Mouse (Mus musculus) neural tube, embryonic 14.5 days (tissue): ENCODE results near the gene Myh3. TPM values are rescaled to one million over a fixed set of nuclear protein-coding genes. Genes with fewer than 3 reads are reported as not detected.

Experiments
- ATAC-seq: fragments of 200-750 bp; cut with Nextera tagmentation; 2 replicates; pipeline ENCODE4 v1.8.0; 2017; ENCODE audit warnings: low read depth, mild to moderate bottlenecking, moderate TSS enrichment, moderate library complexity
- H3K27ac ChIP-seq: fragments of 300-500 bp; sonication (generic); 2 replicates; pipeline ENCODE4 v1.5.1; 2014; ENCODE audit warnings: low read depth, mild to moderate bottlenecking, control low read depth, low read length, moderate library complexity, mixed read lengths
- H3K27me3 ChIP-seq: fragments of 300-500 bp; sonication (generic); 2 replicates; pipeline ENCODE4 v1.6.1; 2014; ENCODE audit warnings: low read length; ENCODE audit not compliant: control insufficient read depth, insufficient read depth
- H3K36me3 ChIP-seq: fragments of 300-500 bp; sonication (generic); 2 replicates; pipeline ENCODE4 v1.6.1; 2014; ENCODE audit warnings: low read length, mixed read lengths; ENCODE audit not compliant: control insufficient read depth, insufficient read depth
- H3K4me1 ChIP-seq: fragments of 300-500 bp; sonication (generic); 2 replicates; pipeline ENCODE4 v1.6.1; 2014; ENCODE audit warnings: low read length; ENCODE audit not compliant: control insufficient read depth, insufficient read depth
- H3K4me2 ChIP-seq: fragments of 300-500 bp; sonication (generic); 2 replicates; pipeline ENCODE4 v1.6.1; 2014; ENCODE audit warnings: mild to moderate bottlenecking, low read depth, low read length, control low read depth
- H3K4me3 ChIP-seq: fragments of 300-500 bp; sonication (generic); 2 replicates; pipeline ENCODE4 v1.5.1; 2014; ENCODE audit warnings: low read depth, low read length, control low read depth, mixed read lengths
- H3K9ac ChIP-seq: fragments of 300-500 bp; sonication (generic); replicated peaks from 2 replicates; pipeline ENCODE4 v1.6.1; 2014; ENCODE audit warnings: low read depth, mild to moderate bottlenecking, control low read depth, low read length, mixed read lengths
- H3K9me3 ChIP-seq: fragments of 300-500 bp; sonication (generic); 2 replicates; pipeline ENCODE4 v1.6.1; 2016; ENCODE audit warnings: low read length; ENCODE audit not compliant: control insufficient read depth
- WGBS: fragments of 180-500 bp; shearing (Covaris S2); extraction: QIAGEN DNeasy Blood & Tissue Kit; methylation state at CpG from one replicate; pipeline ENCODE4 v1.1.7; 2014; 5-methylcytosine and 5-hydroxymethylcytosine counted together
- polyA plus RNA-seq: library from polyadenylated mRNA; unstranded; fragments of >200 nt; fragmentation: Nextera tagmentation; extraction: Ambion mirVana; gene quantifications from 2 replicates; pipeline ENCODE4 v1.2.1, GENCODE M21; 2014

Myh3 gene
- polyA plus RNA-seq, 1 experiment from 2014 or later: 1.6 TPM

- Histone ChIP-seq H3K9me3 (no peaks in the 10 kb centered on the region), H3K4me1 (no peaks in the 10 kb centered on the region), H3K27ac (no peak overlapping the region), H3K27me3 (no peaks in the 10 kb centered on the region), H3K36me3 (no peaks in the 10 kb centered on the region), H3K4me2 (no peak overlapping the region), H3K4me3 (no peak overlapping the region), H3K9ac (no peak overlapping the region)
- no peak for ATAC-seq
- WGBS: 89% methylated on average over 5 of the region's 5 CpGs
Observed at GRCm38 (mm10) chr11:67093652-67094051, 15.6 kb downstream of the Myh3 start.

GRCm38 (mm10) chr11:67094470-67094869 lies 16.4 kb downstream of the Myh3 start:
- no peak overlapping the region for H3K9ac ChIP-seq
- H3K27ac ChIP-seq: no peak overlapping the region
- WGBS: 77% methylated on average over 29 of the region's 29 CpGs
- no peak overlapping the region for H3K4me3 ChIP-seq
- no peak for ATAC-seq
- H3K9me3 ChIP-seq: no peaks in the 10 kb centered on the region
- H3K4me1 ChIP-seq: no peaks in the 10 kb centered on the region
- no peaks in the 10 kb centered on the region for H3K27me3 ChIP-seq
- no peaks in the 10 kb centered on the region for H3K36me3 ChIP-seq
- H3K4me2 ChIP-seq: no peak overlapping the region

- Histone ChIP-seq H3K4me1 (no peaks in the 10 kb centered on the region), H3K27ac (no peak overlapping the region), H3K9me3 (no peaks in the 10 kb centered on the region), H3K4me2 (no peak overlapping the region), H3K36me3 (no peaks in the 10 kb centered on the region), H3K9ac (no peak overlapping the region), H3K4me3 (no peak overlapping the region), H3K27me3 (no peaks in the 10 kb centered on the region)
- 96% methylated on average over 10 of the region's 10 CpGs for WGBS
- ATAC-seq: no peak
Observed at GRCm38 (mm10) chr11:67097709-67098108, 19.6 kb downstream of the Myh3 start.

- Histone ChIP-seq H3K27ac (no peak overlapping the region), H3K36me3 (no peaks in the 10 kb centered on the region), H3K4me2 (no peak overlapping the region), H3K4me3 (no peak overlapping the region), H3K4me1 (no peaks in the 10 kb centered on the region), H3K9ac (no peak overlapping the region), H3K9me3 (no peaks in the 10 kb centered on the region), H3K27me3 (no peaks in the 10 kb centered on the region)
- WGBS: 87% methylated on average over 11 of the region's 11 CpGs
- ATAC-seq: no peak
Observed at GRCm38 (mm10) chr11:67098427-67098826, 20.3 kb downstream of the Myh3 start.

GRCm38 (mm10) chr11:67099241-67099640 lies 21.1 kb downstream of the Myh3 start:
- Histone ChIP-seq H3K9ac (no peak overlapping the region), H3K4me3 (no peak overlapping the region), H3K4me2 (no peak overlapping the region), H3K36me3 (no peaks in the 10 kb centered on the region), H3K9me3 (no peaks in the 10 kb centered on the region), H3K27me3 (no peaks in the 10 kb centered on the region), H3K27ac (no peak overlapping the region), H3K4me1 (no peaks in the 10 kb centered on the region)
- WGBS: 97% methylated on average over 16 of the region's 16 CpGs
- ATAC-seq: no peak

GRCm38 (mm10) chr11:67100169-67100568 lies 22.1 kb downstream of the Myh3 start:
- H3K4me3 ChIP-seq: no peak overlapping the region
- no peak overlapping the region for H3K27ac ChIP-seq
- no peaks in the 10 kb centered on the region for H3K27me3 ChIP-seq
- no peaks in the 10 kb centered on the region for H3K9me3 ChIP-seq
- ATAC-seq: no peak
- 35% methylated on average over 6 of the region's 6 CpGs for WGBS
- no peaks in the 10 kb centered on the region for H3K4me1 ChIP-seq
- no peak overlapping the region for H3K4me2 ChIP-seq
- no peak overlapping the region for H3K9ac ChIP-seq
- H3K36me3 ChIP-seq: no peaks in the 10 kb centered on the region

GRCm38 (mm10) chr11:67101713-67102112 lies 23.6 kb downstream of the Myh3 start:
- H3K27me3 ChIP-seq: no peaks in the 10 kb centered on the region
- no peaks in the 10 kb centered on the region for H3K9me3 ChIP-seq
- no peak overlapping the region for H3K4me2 ChIP-seq
- ATAC-seq: no peak
- H3K36me3 ChIP-seq: no peaks in the 10 kb centered on the region
- H3K4me3 ChIP-seq: no peak overlapping the region
- H3K9ac ChIP-seq: no peak overlapping the region
- H3K4me1 ChIP-seq: no peaks in the 10 kb centered on the region
- no peak overlapping the region for H3K27ac ChIP-seq
- WGBS: 37% methylated on average over 8 of the region's 8 CpGs

- ATAC-seq: no peak
- no peak overlapping the region for H3K27ac ChIP-seq
- 87% methylated on average over 9 of the region's 9 CpGs for WGBS
- no peak overlapping the region for H3K9ac ChIP-seq
- H3K36me3 ChIP-seq: no peaks in the 10 kb centered on the region
- H3K4me2 ChIP-seq: no peak overlapping the region
- H3K4me1 ChIP-seq: no peaks in the 10 kb centered on the region
- no peaks in the 10 kb centered on the region for H3K27me3 ChIP-seq
- no peaks in the 10 kb centered on the region for H3K9me3 ChIP-seq
- H3K4me3 ChIP-seq: no peak overlapping the region
Observed at GRCm38 (mm10) chr11:67103256-67103655, 25.2 kb downstream of the Myh3 start.

- Histone ChIP-seq H3K4me1 (no peaks in the 10 kb centered on the region), H3K36me3 (no peaks in the 10 kb centered on the region), H3K9me3 (no peaks in the 10 kb centered on the region), H3K4me2 (no peak overlapping the region), H3K9ac (no peak overlapping the region), H3K27me3 (no peaks in the 10 kb centered on the region), H3K4me3 (no peak overlapping the region), H3K27ac (no peak overlapping the region)
- ATAC-seq: no peak
- WGBS: 86% methylated on average over 1 of the region's 1 CpGs
Observed at GRCm38 (mm10) chr11:67104242-67104641, 26.1 kb downstream of the Myh3 start.

GRCm38 (mm10) chr11:67104714-67105113 lies 26.6 kb downstream of the Myh3 start:
- ATAC-seq: no peak
- H3K4me1 ChIP-seq: no peaks in the 10 kb centered on the region
- no peaks in the 10 kb centered on the region for H3K36me3 ChIP-seq
- no peak overlapping the region for H3K9ac ChIP-seq
- H3K27me3 ChIP-seq: no peaks in the 10 kb centered on the region
- H3K4me3 ChIP-seq: no peak overlapping the region
- H3K27ac ChIP-seq: no peak overlapping the region
- H3K4me2 ChIP-seq: no peak overlapping the region
- H3K9me3 ChIP-seq: no peaks in the 10 kb centered on the region
- WGBS: 47% methylated on average over 11 of the region's 11 CpGs
